Mouse (Mus musculus): Measurements from ENCODE around the gene Tmod2.

The Tmod2 gene

GRCm38 (mm10) chr9:75520940-75521339 lies 90.2 kb downstream of the Tmod2 start:
- in situ Hi-C loops (cut with MboI; ENCODE audit: low pct_unique_long_range_greater_than_20kb in 1 of 2, low sequenced_read_pairs in 2 of 2, unreplicated experiment in 1 of 2), result no loop called here

DNA sequence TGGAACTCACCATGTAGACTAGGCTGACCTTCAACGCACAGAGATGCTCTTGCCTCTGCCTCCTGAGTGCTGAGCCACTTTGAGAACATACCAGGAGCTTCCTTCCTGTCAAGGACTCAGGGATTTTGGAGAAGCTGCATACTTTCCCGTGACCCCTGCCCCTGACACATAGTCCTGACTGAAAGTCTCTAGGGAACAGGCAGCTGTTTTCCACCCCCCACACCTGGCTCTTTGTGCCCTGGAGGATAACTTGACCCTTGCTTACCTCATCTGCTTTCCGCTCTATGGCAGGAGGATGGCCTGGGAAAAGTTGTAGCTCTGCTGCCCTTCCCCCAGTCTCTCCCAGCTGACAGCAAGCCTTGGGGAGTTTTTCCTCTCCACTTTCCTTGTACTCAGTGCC lies 93.4 kb downstream of the Tmod2 start:
- in situ Hi-C loops (cut with MboI; ENCODE audit: low pct_unique_long_range_greater_than_20kb in 1 of 2, low sequenced_read_pairs in 2 of 2, unreplicated experiment in 1 of 2), result no loop called here

All from mouse embryonic stem cell (cell line).